Mouse (Mus musculus): ENCODE measurements at regions not wholly inside any gene's neighbourhood (a gene's known extent, or its start where the extent isn't known, plus 50 kb on each side); places are given as distances from the start of the nearest gene placed in this dataset.

DNA sequence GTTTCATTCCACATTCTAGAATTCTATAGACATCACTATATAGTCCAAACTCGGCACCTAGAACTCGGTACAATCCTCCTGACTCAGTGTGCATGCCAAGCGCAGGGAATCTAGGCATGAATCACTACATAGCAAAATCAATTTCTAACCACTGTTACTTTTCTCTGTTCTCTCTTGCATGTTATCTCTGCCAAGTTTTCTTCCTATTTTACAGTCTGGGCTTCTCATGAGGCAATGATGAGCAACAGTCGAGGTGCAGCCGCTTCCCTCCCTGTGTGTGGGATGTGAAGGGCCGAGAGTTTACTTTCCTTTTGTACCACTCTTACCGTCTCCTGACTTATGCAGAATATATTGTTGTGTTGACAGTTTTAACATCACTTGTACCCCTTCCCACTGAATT, 204.4 kb upstream of the Klf12 start:
- no peaks in the 10 kb centered on the region for H3K4me1 ChIP-seq (replicated peaks)
- 69% methylated on average over 7 of the region's 7 CpGs for WGBS (ENCODE audit: insufficient replicate concordance)
- H3K9ac ChIP-seq: no peak overlapping the region
- no peak overlapping the region for H3K27ac ChIP-seq
- DNase-seq (no peak), ATAC-seq (ENCODE audit: low read depth) (no peak)
- H3K4me3 ChIP-seq (replicated peaks): no peak overlapping the region
- no peaks in the 10 kb centered on the region for H3K9me3 ChIP-seq (replicated peaks)
- no peaks in the 10 kb centered on the region for H3K36me3 ChIP-seq
- H3K4me2 ChIP-seq: no peak overlapping the region
- no peaks in the 10 kb centered on the region for H3K27me3 ChIP-seq

DNA sequence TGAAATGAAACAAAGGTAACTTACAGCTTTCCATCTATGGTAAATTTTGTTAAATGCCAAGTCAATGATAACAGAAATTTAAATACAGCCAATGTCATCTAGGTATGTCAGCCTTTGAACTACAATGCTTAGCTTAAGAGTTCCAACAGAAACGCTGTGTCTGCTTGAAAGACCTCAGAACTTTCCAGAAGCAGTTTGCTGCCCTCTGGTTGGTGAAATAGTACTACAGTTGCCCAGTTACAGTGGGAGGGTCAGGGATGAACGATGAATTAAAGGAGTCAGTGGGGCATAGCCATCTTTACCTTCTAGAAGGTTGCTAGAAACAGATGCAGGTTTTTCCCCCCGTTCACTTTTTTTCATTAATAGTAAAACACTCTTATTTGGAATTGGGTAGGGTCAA, 201.0 kb upstream of the Klf12 start:
- Histone ChIP-seq H3K9me3 (replicated peaks) (no peaks in the 10 kb centered on the region), H3K27ac (no peak overlapping the region), H3K4me1 (replicated peaks) (no peaks in the 10 kb centered on the region), H3K36me3 (no peaks in the 10 kb centered on the region), H3K4me2 (no peak overlapping the region), H3K27me3 (no peaks in the 10 kb centered on the region), H3K4me3 (replicated peaks) (no peak overlapping the region), H3K9ac (no peak overlapping the region)
- DNase-seq (no peak), ATAC-seq (ENCODE audit: low read depth) (no peak)
- WGBS (ENCODE audit: insufficient replicate concordance): 65% methylated on average over 3 of the region's 3 CpGs

DNA sequence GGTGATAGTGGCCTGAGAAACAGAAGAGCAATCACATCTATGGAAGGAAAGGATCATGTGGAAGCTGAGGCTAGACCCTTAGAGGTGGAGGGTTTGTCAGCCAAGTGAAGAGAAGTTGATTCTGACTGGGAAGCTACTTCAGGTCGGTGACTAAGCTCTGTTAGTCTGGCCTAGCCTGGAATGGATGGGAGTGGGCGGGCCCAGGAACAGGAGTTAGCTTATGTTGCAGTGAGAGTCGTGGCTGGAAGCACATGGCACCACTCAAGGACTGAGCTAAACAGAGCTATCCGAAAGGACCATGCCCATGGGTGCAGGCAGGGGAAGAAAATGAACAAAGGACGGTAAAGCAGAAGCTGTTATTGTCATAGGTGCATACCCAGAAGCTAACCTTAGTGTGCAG, 199.6 kb upstream of the Klf12 start:
- H3K4me2 ChIP-seq: no peak overlapping the region
- H3K9ac ChIP-seq: no peak overlapping the region
- no peaks in the 10 kb centered on the region for H3K9me3 ChIP-seq (replicated peaks)
- H3K4me1 ChIP-seq (replicated peaks): no peaks in the 10 kb centered on the region
- no peak overlapping the region for H3K27ac ChIP-seq
- no peak for ATAC-seq (ENCODE audit: low read depth)
- no peak for DNase-seq
- no peaks in the 10 kb centered on the region for H3K27me3 ChIP-seq
- H3K4me3 ChIP-seq (replicated peaks): no peak overlapping the region
- no peaks in the 10 kb centered on the region for H3K36me3 ChIP-seq
- 60% methylated on average over 5 of the region's 5 CpGs for WGBS (ENCODE audit: insufficient replicate concordance)

DNA sequence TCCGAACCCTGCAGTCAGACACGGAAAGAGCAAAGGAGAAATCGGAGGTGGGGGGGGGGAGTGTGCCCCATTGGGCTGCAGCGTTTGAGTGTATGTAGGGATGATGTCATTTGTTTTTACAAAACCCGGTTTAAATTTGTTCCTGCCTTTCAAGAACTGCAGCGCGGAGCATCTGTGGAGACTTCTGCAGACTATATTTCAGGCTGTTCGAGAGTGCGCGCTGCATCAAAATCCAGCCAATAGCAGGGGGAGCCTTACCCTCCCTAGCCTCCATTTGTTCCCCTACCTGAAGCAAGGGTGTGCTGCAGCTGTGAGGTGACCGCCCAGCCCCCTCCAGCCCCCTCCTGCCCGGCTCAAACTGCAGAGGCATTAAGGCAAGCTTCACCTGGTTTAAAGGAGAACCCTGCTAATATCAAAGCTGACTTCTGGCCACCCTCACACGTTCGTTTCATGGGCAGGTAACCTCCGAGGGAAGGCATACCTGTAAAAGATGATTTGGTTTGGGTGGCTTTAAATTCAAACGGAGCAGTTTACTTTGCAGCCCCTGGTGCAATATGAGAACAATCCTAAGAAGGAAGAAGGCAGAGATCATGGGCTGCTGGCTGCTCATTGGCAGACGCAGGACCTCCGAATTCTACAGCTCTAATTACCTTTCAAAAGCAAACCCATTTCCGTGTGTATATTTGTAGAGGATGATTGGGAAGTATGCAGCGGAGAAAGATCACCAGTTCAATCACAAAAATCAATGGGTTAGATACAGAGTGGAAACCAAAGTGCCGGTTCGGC, 193.3 kb upstream of the Klf12 start:
- H3K36me3 ChIP-seq: no peaks in the 10 kb centered on the region

DNA sequence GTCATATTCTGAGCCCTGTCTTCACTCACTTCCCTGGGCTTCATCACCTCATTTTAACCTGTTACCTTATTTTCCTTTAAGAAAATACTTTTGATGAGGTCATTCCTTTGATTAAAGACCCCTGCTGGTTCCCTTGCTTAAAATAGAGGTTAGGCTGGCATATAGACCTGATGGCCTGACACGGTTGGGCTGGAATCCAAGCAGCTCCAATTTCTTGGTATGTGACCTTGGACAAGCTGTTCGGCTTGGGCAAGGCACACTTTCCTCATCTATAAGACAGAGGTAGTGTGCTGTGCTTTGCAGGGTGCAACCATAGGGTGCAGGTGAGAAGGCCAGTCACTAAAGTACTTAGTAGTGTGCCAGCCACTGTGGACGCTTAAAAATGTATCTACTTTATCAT, 183.8 kb upstream of the Klf12 start:
- WGBS (ENCODE audit: insufficient replicate concordance): 76% methylated on average over 3 of the region's 3 CpGs
- H3K36me3 ChIP-seq: no peaks in the 10 kb centered on the region
- H3K4me1 ChIP-seq (replicated peaks): no peaks in the 10 kb centered on the region
- no peak overlapping the region for H3K4me3 ChIP-seq (replicated peaks)
- no peak overlapping the region for H3K27ac ChIP-seq
- DNase-seq (no peak), ATAC-seq (ENCODE audit: low read depth) (no peak)
- no peaks in the 10 kb centered on the region for H3K27me3 ChIP-seq
- H3K4me2 ChIP-seq: no peak overlapping the region
- no peaks in the 10 kb centered on the region for H3K9me3 ChIP-seq (replicated peaks)
- H3K9ac ChIP-seq: no peak overlapping the region

More for the DNA sequence above, 193.3 kb upstream of the Klf12 start:
- 9% methylated on average over 22 of the region's 22 CpGs for WGBS (ENCODE audit: insufficient replicate concordance)
- Histone ChIP-seq H3K4me3 (replicated peaks) (peak overlapping the region; percentile 26), H3K4me1 (replicated peaks) (no peaks in the 10 kb centered on the region), H3K4me2 (peak overlapping the region; percentile 52), H3K9ac (no peak overlapping the region), H3K27ac (no peak overlapping the region), H3K9me3 (replicated peaks) (no peaks in the 10 kb centered on the region), H3K27me3 (0 out of 2 replicates have a peak, but pooled peaks cover 6% of the 10 kb centered on the region)
- DNase-seq (no peak), ATAC-seq (ENCODE audit: low read depth) (no peak)

DNA sequence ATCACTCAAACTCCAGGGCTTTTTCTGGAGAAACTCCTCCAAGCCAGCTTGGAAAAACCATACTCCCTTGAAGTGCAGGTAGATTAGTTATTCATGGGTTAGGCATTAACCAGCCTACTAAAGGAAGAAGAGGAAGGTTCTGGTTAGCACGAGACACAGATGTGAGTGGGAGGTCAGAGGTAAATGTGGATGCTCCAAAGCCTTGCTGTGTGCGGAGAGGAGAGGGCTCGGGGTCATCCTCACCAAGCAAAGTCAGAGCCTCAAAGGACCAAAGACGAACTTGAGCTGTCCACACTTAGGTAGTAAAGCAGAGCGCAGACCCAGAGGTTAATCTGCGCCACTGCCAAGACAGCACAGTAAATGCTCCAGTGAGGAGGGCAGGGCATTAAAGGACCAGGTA, 177.8 kb upstream of the Klf12 start:
- Histone ChIP-seq H3K4me1 (replicated peaks) (peaks cover 6% of the 10 kb centered on the region; the same call in 1 of the 2 replicates), H3K4me3 (replicated peaks) (no peak overlapping the region), H3K36me3 (no peaks in the 10 kb centered on the region), H3K9me3 (replicated peaks) (no peaks in the 10 kb centered on the region), H3K27me3 (no peaks in the 10 kb centered on the region), H3K9ac (no peak overlapping the region), H3K4me2 (no peak overlapping the region), H3K27ac (no peak overlapping the region)
- DNase-seq (no peak), ATAC-seq (ENCODE audit: low read depth) (no peak)
- 70% methylated on average over 6 of the region's 6 CpGs for WGBS (ENCODE audit: insufficient replicate concordance)

DNA sequence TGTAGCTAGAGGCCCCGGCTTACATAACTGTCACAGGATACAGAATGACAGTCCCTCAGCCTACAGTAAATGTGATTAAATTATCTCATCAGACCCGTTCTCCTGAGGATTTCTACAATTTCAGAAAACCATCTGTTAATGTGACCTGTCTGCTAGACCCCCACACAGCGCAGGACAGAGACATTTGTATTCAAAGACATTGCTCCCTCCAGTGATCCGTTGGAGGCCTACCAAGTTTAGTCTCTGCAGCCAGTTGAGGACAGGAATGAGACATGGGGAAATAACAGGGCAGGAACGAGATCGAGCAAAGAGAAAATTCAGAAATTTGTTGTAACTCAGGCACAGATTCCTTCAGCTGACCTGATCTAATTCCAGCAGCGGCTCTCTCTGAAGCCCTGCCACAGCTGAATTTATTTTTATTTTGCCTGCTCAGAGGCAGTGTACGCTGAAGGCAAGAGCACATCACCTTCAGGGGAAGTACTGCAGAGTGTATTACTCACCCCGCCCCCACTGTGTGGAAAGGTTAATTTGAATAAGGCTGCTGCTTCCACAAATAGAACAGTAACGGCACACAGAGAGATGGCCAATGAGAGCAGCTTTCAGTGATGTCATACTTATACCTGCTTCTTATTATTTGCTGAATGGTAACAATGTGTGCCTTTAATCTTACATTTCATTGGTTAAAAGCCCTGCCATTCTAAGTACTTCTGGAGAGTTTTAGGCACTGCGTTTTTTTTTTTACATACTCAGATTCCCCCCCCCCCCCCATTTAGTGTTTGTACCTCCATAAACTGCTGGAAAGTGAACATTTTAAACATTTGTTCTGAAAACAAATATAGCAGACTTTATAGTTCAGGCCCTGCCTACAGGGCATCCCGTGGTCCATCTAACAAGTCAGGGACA, 176.9 kb upstream of the Klf12 start:
- Histone ChIP-seq H3K4me3 (replicated peaks) (no peak overlapping the region), H3K9me3 (replicated peaks) (no peaks in the 10 kb centered on the region), H3K36me3 (no peaks in the 10 kb centered on the region), H3K27me3 (no peaks in the 10 kb centered on the region), H3K27ac (no peak overlapping the region), H3K9ac (no peak overlapping the region), H3K4me1 (replicated peaks) (peaks cover 6% of the 10 kb centered on the region; the same call in 1 of the 2 replicates), H3K4me2 (no peak overlapping the region)
- WGBS (ENCODE audit: insufficient replicate concordance): 43% methylated on average over 12 of the region's 12 CpGs
- no peak for ATAC-seq (ENCODE audit: low read depth)
- no peak for DNase-seq

DNA sequence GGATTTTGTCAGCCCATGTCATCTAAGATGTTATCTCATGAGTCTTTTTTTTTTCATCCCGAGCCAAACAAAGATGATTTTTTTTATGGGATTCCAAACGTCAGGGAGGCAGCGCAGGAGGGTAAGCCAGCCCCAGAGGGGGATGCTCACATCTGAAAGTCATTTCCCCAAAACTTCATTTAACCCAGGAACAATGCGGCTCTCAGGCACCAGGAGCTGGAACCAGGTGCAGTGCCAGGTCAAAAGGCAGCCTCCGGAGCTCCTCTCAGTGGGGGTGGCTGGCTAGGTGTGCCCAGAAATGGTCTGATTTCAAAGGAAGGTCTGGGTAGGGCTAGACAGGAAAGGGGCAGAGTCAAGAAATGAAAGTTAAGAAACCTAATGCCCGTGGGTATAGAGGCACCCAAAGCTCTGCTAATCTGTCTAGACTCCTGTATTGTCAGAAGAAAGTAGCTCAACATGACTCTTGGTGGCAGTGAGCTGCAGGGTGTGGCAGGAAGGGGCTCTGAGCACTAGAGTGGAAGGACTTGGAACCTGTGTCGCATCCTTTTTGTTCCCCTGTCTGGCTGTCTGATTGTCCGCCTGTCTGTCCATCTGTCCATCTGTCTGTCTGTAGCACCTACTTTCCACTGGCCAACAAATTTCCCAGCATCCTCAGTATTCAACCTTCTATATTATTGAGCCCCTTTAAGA, 175.3 kb upstream of the Klf12 start:
- WGBS (ENCODE audit: insufficient replicate concordance): 32% methylated on average over 8 of the region's 8 CpGs

DNA sequence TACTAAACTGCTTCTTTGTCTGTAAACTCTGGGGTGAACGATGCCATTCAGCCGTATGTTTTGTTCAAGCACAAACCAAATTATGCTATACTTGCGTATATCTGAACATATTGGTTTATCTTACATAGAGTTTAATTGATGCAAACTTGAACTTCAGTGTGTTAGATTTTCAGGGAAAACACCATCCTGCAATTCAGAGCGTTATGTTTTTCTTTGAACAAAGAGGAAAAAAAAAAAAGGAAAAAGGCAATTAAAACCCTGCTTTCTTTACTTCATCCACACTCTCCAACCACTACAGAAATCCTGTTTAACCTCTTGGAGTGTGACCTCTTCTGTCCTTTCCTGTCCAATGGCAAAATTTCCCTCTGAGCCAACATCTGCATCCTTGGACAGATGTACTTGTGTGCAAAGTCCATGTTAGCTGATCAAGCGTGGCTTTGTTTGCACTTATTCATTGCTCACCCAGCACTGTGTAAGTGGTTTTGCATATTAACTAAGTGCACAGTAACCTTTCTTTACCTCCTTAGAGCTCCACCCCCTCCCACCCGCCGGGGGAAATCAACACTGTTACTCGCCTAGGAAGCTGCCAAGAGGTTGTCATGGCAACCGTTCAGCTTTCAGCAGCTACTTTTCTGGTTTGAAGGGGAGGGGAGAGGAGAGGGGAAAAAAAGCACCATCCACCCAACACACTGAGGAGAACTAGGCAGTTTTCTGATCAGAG, 174.4 kb upstream of the Klf12 start:
- Histone ChIP-seq H3K27me3 (no peaks in the 10 kb centered on the region), H3K36me3 (no peaks in the 10 kb centered on the region), H3K4me3 (replicated peaks) (no peak overlapping the region), H3K4me2 (no peak overlapping the region), H3K9me3 (replicated peaks) (no peaks in the 10 kb centered on the region), H3K27ac (peak overlapping the region; percentile 58; the same call in 1 of the 2 replicates), H3K4me1 (replicated peaks) (peaks cover 6% of the 10 kb centered on the region; the same call in 1 of the 2 replicates), H3K9ac (no peak overlapping the region)
- ATAC-seq (ENCODE audit: low read depth) (peak; percentile 67), DNase-seq (no peak)
- 28% methylated on average over 9 of the region's 9 CpGs for WGBS (ENCODE audit: insufficient replicate concordance)

More for the DNA sequence above, 175.3 kb upstream of the Klf12 start:
- H3K27ac ChIP-seq: no peak overlapping the region
- no peak for DNase-seq
- peaks cover 6% of the 10 kb centered on the region; the same call in 1 of the 2 replicates for H3K4me1 ChIP-seq (replicated peaks)
- H3K4me3 ChIP-seq (replicated peaks): no peak overlapping the region
- no peak overlapping the region for H3K4me2 ChIP-seq
- H3K9me3 ChIP-seq (replicated peaks): no peaks in the 10 kb centered on the region
- H3K27me3 ChIP-seq: no peaks in the 10 kb centered on the region
- ATAC-seq (ENCODE audit: low read depth): no peak
- no peaks in the 10 kb centered on the region for H3K36me3 ChIP-seq
- H3K9ac ChIP-seq: no peak overlapping the region

DNA sequence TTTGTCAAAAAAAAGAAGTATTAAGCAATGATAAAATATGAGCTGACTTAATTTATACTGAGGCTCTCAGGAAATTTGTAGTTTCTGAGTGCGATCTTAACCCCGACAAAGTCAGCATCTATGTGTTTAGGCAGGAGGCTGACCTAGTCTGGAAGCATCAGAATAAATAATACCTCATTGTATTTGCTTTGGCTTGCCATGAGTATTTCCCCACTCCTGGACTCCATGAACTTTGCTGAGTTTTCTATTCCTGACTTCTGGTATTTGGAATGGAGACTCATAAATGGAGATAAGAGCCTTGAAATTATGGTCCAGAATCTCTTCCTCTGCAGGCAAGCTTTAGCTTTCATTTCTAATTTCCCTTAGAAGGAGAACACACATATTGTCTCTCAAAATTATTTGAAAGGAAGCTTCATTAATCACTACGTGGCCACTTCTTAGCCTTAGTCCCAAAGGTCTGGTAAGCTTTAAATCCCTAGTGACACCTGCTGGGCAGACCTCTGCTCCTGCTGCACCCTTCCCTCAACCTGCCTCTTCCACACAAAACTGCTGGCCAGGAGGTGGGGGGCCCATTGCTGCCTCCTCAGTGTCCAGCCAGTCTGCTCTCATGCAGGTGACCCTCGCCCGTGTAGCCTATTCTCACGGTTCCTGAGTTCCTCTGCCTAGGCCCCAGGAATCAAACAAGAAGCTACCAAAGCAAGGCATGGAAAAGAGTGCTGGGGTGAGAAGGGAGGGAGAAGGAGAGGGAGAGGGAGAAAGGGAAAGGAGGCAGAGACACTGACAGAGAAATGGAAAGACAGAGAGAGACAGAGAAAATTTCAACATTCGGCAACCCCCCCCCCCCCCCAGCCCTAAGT, 173.6 kb upstream of the Klf12 start:
- peak overlapping the region; percentile 58; the same call in 1 of the 2 replicates for H3K27ac ChIP-seq
- WGBS (ENCODE audit: insufficient replicate concordance): 45% methylated on average over 7 of the region's 7 CpGs
- no peak overlapping the region for H3K4me2 ChIP-seq
- H3K27me3 ChIP-seq: no peaks in the 10 kb centered on the region
- H3K9ac ChIP-seq: no peak overlapping the region
- no peak for ATAC-seq (ENCODE audit: low read depth)
- H3K4me3 ChIP-seq (replicated peaks): no peak overlapping the region
- peaks cover 6% of the 10 kb centered on the region; the same call in 1 of the 2 replicates for H3K4me1 ChIP-seq (replicated peaks)
- H3K36me3 ChIP-seq: no peaks in the 10 kb centered on the region
- no peaks in the 10 kb centered on the region for H3K9me3 ChIP-seq (replicated peaks)
- no peak for DNase-seq

Measured in liver, embryonic 13.5 days (tissue).